Mouse (Mus musculus): ENCODE measurements around the gene Tmf1. TPM values are rescaled to one million over a fixed set of nuclear protein-coding genes. Genes with fewer than 3 reads are reported as not detected.

Tmf1 gene
- polyA plus RNA-seq, 1 experiment = 29.5 TPM

DNA sequence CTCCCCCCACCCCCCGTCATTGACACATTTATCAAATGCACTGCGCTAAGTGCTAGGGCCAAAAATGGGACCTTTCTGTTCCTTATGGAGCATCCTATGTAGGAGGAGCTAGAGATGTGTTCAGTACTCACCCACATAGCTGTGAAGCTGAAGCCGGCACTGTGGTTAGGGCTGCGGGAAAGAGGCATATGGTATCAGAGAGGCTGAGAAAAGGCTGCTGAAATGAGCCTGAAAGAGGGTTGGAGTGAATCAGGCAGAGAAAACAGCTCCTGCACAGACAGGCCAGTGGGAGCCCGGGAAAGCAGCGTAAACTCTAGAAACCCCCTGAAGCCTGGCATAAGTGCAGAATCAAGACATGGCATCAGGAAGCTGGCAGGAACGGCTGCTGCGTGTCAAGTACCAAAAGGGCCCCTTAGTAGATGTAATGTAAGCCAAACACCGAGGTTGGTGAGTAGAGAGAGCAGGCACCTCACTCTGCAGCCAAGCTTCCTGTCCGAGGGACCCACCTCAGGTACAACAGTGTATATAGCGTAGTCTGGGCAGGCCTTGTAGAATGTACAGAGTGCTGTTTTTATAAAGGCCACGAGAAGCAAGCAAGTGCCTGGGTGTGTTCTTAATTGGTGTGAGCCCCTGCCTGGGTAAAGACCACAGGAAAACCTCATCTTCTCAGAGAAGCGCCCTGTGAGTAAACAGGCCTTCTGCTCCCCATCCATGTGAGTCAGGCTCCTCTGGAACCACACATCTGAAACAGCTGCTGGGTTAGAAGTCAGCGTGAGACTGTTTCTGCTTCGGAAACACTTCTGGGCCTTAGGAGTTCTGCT is 42.5 kb upstream of the Tmf1 start:
- no peak overlapping the region for H3K4me3 ChIP-seq (ENCODE audit: control insufficient read depth, low read depth, low read length)
- H3K36me3 ChIP-seq (ENCODE audit: control insufficient read depth, insufficient read depth, low read length) = no peaks in the 10 kb centered on the region
- H3K4me1 ChIP-seq (ENCODE audit: control insufficient read depth, insufficient read depth, low read length) = no peaks in the 10 kb centered on the region
- no peaks in the 10 kb centered on the region for H3K27me3 ChIP-seq (ENCODE audit: control insufficient read depth, insufficient read depth, low read length)
- no peak overlapping the region for H3K27ac ChIP-seq (ENCODE audit: control insufficient read depth, insufficient read depth, low read depth, low read length)
- TF ChIP-seq POLR2A (IDR thresholded peaks at IDR 0.05; ENCODE audit: control insufficient read depth, low read depth, low read length) = no peak
- no peak for TF ChIP-seq CTCF (IDR thresholded peaks at IDR 0.05; ENCODE audit: control insufficient read depth, insufficient read depth, insufficient replicate concordance, low read depth, low read length)

DNA sequence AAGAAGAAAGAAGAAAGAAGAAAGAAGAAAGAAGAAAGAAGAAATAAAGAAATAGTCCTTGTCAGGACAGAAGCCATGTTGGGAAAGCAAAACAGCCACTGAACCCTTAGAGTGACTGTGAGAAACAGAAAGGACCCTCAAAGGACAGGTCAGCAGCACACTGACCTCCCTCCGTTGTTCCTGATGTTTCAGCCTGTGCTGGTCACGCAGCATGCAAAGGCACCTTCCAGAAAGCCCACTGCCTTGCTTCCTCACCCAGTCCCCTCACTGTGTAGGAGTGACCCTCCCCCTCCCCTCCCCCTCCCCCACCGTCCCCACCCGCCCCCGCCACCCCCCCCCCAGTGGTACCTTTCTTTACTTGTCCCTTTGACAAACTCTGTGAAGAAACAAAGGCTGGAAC is 41.8 kb upstream of the Tmf1 start:
- Histone ChIP-seq H3K27me3 (ENCODE audit: control insufficient read depth, insufficient read depth, low read length) (no peaks in the 10 kb centered on the region), H3K4me3 (ENCODE audit: control insufficient read depth, low read depth, low read length) (no peak overlapping the region), H3K4me1 (ENCODE audit: control insufficient read depth, insufficient read depth, low read length) (no peaks in the 10 kb centered on the region), H3K36me3 (ENCODE audit: control insufficient read depth, insufficient read depth, low read length) (no peaks in the 10 kb centered on the region), H3K27ac (ENCODE audit: control insufficient read depth, insufficient read depth, low read depth, low read length) (no peak overlapping the region)
- TF ChIP-seq CTCF (IDR thresholded peaks at IDR 0.05; ENCODE audit: control insufficient read depth, insufficient read depth, insufficient replicate concordance, low read depth, low read length) (no peak), POLR2A (IDR thresholded peaks at IDR 0.05; ENCODE audit: control insufficient read depth, low read depth, low read length) (no peak)

DNA sequence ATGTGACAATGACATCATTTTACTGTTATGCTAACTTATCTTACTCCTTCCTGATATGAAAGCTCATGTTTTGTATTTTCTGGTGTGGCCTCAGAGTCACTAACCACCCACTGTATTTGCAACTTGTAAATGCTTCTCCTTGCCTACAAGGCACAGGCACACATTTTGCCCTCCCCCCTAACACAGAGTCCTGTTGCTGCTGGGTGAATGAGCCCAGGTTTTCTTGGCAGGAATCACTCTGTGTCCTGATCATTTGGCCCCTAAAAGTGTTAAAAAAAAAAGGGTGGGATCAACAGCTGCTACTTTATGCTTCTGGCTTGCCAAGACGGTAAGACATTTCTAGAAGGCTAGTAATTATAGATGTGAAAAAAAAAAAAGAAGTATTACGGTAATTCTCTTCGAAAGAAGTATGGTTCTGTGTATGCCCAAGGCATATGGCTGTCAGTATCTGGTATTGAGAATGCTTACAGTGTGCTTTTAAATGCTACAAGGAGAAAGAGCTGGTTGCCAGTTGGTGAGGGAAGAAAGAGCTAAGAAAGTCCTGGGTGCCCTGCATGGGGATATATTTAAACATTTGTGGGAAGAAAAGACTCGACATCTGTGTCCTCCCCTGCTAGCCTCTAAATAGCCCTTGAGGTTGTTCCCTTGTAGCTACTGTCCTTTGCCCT is 37.4 kb upstream of the Tmf1 start:
- peaks cover 6% of the 10 kb centered on the region for H3K4me1 ChIP-seq (ENCODE audit: control insufficient read depth, insufficient read depth, low read length)
- TF ChIP-seq CTCF (IDR thresholded peaks at IDR 0.05; ENCODE audit: control insufficient read depth, insufficient read depth, insufficient replicate concordance, low read depth, low read length) = no peak
- TF ChIP-seq POLR2A (IDR thresholded peaks at IDR 0.05; ENCODE audit: control insufficient read depth, low read depth, low read length) = no peak
- no peak overlapping the region for H3K4me3 ChIP-seq (ENCODE audit: control insufficient read depth, low read depth, low read length)

DNA sequence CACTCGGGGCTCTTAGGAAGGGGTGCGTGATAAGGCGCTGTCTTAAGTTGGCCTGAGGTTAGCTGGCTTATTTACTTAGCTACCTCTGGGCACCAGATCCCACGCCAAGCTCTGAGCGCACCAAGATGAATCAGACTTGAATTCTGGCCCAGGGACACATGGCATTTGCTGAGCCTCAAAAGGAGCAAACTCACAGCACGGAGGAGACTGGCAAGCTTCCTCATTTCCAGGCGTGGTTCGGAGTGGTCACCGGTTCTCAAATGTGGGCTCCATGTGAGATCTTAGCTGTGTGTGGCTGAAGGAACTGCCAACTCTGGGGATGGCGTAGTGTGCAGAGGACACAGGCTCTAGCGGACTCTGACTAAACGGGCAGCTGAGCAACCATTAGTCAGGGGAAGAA is 33.1 kb upstream of the Tmf1 start:
- no peak overlapping the region for H3K27ac ChIP-seq (ENCODE audit: control insufficient read depth, insufficient read depth, low read depth, low read length)
- no peaks in the 10 kb centered on the region for H3K27me3 ChIP-seq (ENCODE audit: control insufficient read depth, insufficient read depth, low read length)
- peaks cover 15% of the 10 kb centered on the region for H3K4me1 ChIP-seq (ENCODE audit: control insufficient read depth, insufficient read depth, low read length)
- H3K36me3 ChIP-seq (ENCODE audit: control insufficient read depth, insufficient read depth, low read length) = no peaks in the 10 kb centered on the region
- no peak overlapping the region; the same call in 1 of the 2 replicates for H3K4me3 ChIP-seq (ENCODE audit: control insufficient read depth, low read depth, low read length)
- TF ChIP-seq CTCF (IDR thresholded peaks at IDR 0.05; ENCODE audit: control insufficient read depth, insufficient read depth, insufficient replicate concordance, low read depth, low read length) = no peak
- TF ChIP-seq POLR2A (IDR thresholded peaks at IDR 0.05; ENCODE audit: control insufficient read depth, low read depth, low read length) = no peak

More for the DNA sequence above, 37.4 kb upstream of the Tmf1 start:
- Histone ChIP-seq H3K27me3 (ENCODE audit: control insufficient read depth, insufficient read depth, low read length) (no peaks in the 10 kb centered on the region), H3K27ac (ENCODE audit: control insufficient read depth, insufficient read depth, low read depth, low read length) (no peak overlapping the region), H3K36me3 (ENCODE audit: control insufficient read depth, insufficient read depth, low read length) (no peaks in the 10 kb centered on the region)

DNA sequence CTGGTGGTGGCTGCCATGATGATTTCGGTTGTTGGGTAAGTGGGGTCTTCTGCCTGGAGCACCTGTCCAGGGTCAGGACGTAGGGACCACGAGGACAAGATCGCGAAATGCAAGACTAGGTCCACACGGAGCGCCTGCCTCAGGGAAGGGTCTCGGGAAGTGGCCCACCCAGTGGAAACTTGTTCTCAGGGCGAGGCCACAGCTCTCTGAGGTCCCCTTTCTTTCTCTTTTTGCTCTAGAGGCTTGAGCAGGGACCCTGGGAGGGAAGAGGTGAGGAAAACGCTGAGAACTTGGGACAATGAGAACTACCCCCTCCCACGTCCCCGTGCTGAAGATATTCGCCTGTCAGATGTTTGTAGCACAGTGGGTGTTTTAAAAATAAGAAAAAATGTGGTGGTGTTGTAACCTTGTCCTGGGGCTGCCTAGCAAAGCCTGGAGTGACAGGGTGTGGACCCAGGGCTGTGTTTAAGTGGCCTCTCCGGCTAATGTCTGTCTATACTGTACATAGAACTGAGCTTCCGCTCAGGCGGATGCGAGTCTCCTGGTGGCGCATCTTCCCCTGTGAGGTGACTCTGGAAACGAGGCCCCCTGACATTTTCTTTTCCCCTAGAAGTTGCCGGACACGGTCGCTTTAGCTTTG is 32.2 kb upstream of the Tmf1 start:
- peak overlapping the region; percentile 80 for H3K27ac ChIP-seq (ENCODE audit: control insufficient read depth, insufficient read depth, low read depth, low read length)
- H3K4me1 ChIP-seq (ENCODE audit: control insufficient read depth, insufficient read depth, low read length) = peaks cover 15% of the 10 kb centered on the region
- H3K27me3 ChIP-seq (ENCODE audit: control insufficient read depth, insufficient read depth, low read length) = no peaks in the 10 kb centered on the region
- peak overlapping the region; percentile 97 for H3K4me3 ChIP-seq (ENCODE audit: control insufficient read depth, low read depth, low read length)
- TF ChIP-seq POLR2A (IDR thresholded peaks at IDR 0.05; ENCODE audit: control insufficient read depth, low read depth, low read length) (no peak; the same call in 1 of the 2 replicates), CTCF (IDR thresholded peaks at IDR 0.05; ENCODE audit: control insufficient read depth, insufficient read depth, insufficient replicate concordance, low read depth, low read length) (no peak)
- H3K36me3 ChIP-seq (ENCODE audit: control insufficient read depth, insufficient read depth, low read length) = no peaks in the 10 kb centered on the region

DNA sequence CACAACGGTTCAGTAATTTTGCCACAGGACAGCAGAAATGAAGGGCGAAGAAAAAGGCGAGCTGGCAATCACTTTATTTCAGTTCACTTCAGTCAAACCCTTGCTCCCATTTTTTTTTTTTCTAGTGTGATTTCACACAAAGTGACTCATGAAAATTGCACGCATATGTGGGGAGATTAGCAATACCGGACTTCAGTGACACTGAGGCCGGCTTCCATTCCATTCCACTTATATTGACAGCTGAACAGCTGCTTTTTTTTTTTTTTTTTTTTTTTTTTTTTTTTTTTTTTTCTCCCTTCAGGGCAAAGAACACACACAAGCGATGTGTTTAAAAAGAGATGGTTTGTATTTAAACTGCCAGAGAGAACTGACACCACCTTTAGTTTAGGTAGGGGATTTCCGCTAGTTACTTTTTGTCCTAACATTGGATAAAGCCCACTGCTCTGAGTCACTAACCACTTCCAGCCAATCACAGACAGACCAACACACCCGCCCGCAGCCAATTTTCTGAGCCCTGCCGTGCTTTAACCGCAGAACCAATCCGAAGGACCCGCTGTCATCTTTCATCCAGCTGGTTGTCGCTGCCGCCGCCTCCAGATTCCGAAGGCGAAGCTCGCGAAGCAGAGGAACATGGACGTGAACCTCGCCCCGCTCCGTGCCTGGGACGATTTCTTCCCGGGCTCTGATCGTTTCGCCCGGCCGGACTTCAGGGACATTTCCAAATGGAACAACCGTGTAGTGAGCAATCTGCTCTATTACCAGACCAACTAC is 31.5 kb upstream of the Tmf1 start, which contains the start of gene Arl6ip5:
Gene Arl6ip5 (plus strand): TSS at position 499 of the 771 bp plus-strand sequence.
- Histone ChIP-seq H3K4me1 (ENCODE audit: control insufficient read depth, insufficient read depth, low read length) (peaks cover 15% of the 10 kb centered on the region), H3K36me3 (ENCODE audit: control insufficient read depth, insufficient read depth, low read length) (no peaks in the 10 kb centered on the region), H3K4me3 (ENCODE audit: control insufficient read depth, low read depth, low read length) (peak within 1 kb of the TSS; percentile 97), H3K27me3 (ENCODE audit: control insufficient read depth, insufficient read depth, low read length) (no peaks in the 10 kb centered on the region), H3K27ac (ENCODE audit: control insufficient read depth, insufficient read depth, low read depth, low read length) (peak within 1 kb of the TSS; percentile 80)
- no peak; the same call in 1 of the 2 replicates for TF ChIP-seq POLR2A (IDR thresholded peaks at IDR 0.05; ENCODE audit: control insufficient read depth, low read depth, low read length)
- no peak for TF ChIP-seq CTCF (IDR thresholded peaks at IDR 0.05; ENCODE audit: control insufficient read depth, insufficient read depth, insufficient replicate concordance, low read depth, low read length)

Measured in testis, adult 2 months (tissue).